Mouse (Mus musculus) kidney, adult 2 months (tissue): ENCODE measurements at regions not wholly inside any gene's neighbourhood (a gene's known extent, or its start where the extent isn't known, plus 50 kb on each side); places are given as distances from the start of the nearest gene placed in this dataset.

ENCODE experiments used
- CTCF ChIP-seq: fragments of 200-500 bp; conservative IDR thresholded peaks from 2 replicates; pipeline ENCODE4 v1.5.1; 2011; ENCODE audit warnings: low read depth, mild to moderate bottlenecking, control low read depth, low read length, moderate library complexity, mixed read lengths; ENCODE audit not compliant: insufficient read depth, insufficient read length
- POLR2A ChIP-seq: fragments of 200-500 bp; IDR thresholded peaks from one replicate; pipeline ENCODE4 v1.6.1; 2011; ENCODE audit warnings: low read depth, low read length, control low read depth

DNA sequence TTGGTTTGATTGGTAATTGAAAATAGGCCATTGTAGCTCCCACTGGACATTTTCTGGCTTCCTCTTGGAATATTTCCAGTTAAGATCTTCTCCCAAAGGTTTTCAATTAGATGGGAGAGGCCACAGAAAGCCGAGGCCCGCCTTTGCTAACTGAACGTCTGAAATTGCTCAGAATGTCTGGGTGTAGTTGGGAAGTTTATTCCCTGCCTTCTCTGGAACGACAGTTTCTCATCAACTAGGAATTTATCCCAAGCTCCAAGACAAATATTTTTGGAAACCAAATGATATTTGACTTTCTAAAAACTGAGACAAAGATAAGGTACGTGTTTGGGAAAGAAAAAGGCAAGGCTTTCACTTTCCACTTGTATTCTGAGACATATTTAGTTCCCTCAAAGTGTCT is 414.4 kb downstream of the Ttll7 start:
- TF ChIP-seq POLR2A (no peak), CTCF (no peak)
